Mouse (Mus musculus) kidney, adult 2 months (tissue): ENCODE measurements around the gene Ahcyl1.

ENCODE experiments used
- CTCF ChIP-seq: fragments of 200-500 bp; conservative IDR thresholded peaks from 2 replicates; pipeline ENCODE4 v1.5.1; 2011; ENCODE audit warnings: low read depth, mild to moderate bottlenecking, control low read depth, low read length, moderate library complexity, mixed read lengths; ENCODE audit not compliant: insufficient read depth, insufficient read length
- POLR2A ChIP-seq: fragments of 200-500 bp; IDR thresholded peaks from one replicate; pipeline ENCODE4 v1.6.1; 2011; ENCODE audit warnings: low read depth, low read length, control low read depth

DNA sequence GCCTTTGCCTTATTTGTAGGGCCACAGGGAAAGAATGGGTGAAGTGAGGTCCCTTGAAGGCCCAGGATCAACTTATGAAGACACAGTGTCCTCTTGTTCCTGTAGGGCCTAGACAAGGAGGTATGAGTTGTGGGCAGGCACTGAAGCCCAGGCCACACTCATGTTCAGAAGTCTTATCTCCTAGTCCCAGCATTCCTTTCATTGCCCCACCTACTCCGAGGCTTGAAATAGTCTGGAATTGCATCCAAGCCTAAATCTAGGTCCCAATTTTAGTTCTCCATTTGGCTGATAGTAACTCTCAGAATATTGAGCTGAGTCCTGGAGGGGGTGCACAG is 8.0 kb upstream of the Ahcyl1 start:
- TF ChIP-seq CTCF = no peak
- TF ChIP-seq POLR2A = no peak
